Mouse (Mus musculus) heart, embryonic 14.5 days (tissue): Measurements from ENCODE around the gene Psg26. TPM values are rescaled to one million over a fixed set of nuclear protein-coding genes. Genes with fewer than 3 reads are reported as not detected.

Experiments
- polyA plus RNA-seq: library from polyadenylated mRNA; unstranded; fragments of >200 nt; fragmentation: Nextera tagmentation; extraction: Ambion mirVana; gene quantifications from 2 replicates; pipeline ENCODE4 v1.2.1, GENCODE M21; 2014

The Psg26 gene
- polyA plus RNA-seq, 1 experiment from 2014 or later = not detected

Other genes with a start within 250 kb of the Psg26 start
- gene Mill1, start 238.8 kb downstream of the Psg26 start, polyA plus RNA-seq = not detected in 2 replicates
- not detected in 2 replicates for gene Psg18, start 129.2 kb downstream of the Psg26 start, polyA plus RNA-seq
- gene Psg28, start 52.1 kb downstream of the Psg26 start, polyA plus RNA-seq = not detected in 2 replicates
- gene Psg25, start 48.1 kb upstream of the Psg26 start, polyA plus RNA-seq = not detected in 2 replicates
- not detected in 2 replicates for gene Psg27, start 83.1 kb upstream of the Psg26 start, polyA plus RNA-seq
- not detected in 2 replicates for gene Psg23, start 132.3 kb upstream of the Psg26 start, polyA plus RNA-seq
- gene Psg21, start 172.5 kb upstream of the Psg26 start, polyA plus RNA-seq = not detected in 2 replicates
- gene Psg20, start 202.0 kb upstream of the Psg26 start, polyA plus RNA-seq = not detected in 2 replicates
- not detected in 2 replicates for gene Psg22, start 233.9 kb upstream of the Psg26 start, polyA plus RNA-seq